Mouse (Mus musculus) urinary bladder, postnatal 10 days (tissue): ENCODE measurements around the gene Lmx1a.

Source experiments
- DNase-seq: peaks from one replicate; pipeline ENCODE4 v3.0.0; 2022; ENCODE audit warnings: low spot score

Lmx1a gene

GRCm38 (mm10) chr1:167888120-167888519 lies 199.1 kb downstream of the Lmx1a start:
- no peak for DNase-seq

- DNase-seq: no peak
Measured at GRCm38 (mm10) chr1:167888816-167889215, 199.8 kb downstream of the Lmx1a start.

GRCm38 (mm10) chr1:167896234-167896633 lies 207.2 kb downstream of the Lmx1a start:
- DNase-seq: no peak
